Mouse (Mus musculus) stomach, postnatal 0 days (tissue): ENCODE data around the gene Tnrc18.

Experiments
- CTCF ChIP-seq: IDR thresholded peaks from 2 replicates; pipeline ENCODE4 v1.5.1; 2016; ENCODE audit warnings: antibody characterized with exemption, low read depth, mild to moderate bottlenecking, moderate library complexity
- EP300 ChIP-seq: optimal IDR thresholded peaks from 2 replicates; pipeline ENCODE3; 2016; ENCODE audit warnings: antibody characterized with exemption

DNA sequence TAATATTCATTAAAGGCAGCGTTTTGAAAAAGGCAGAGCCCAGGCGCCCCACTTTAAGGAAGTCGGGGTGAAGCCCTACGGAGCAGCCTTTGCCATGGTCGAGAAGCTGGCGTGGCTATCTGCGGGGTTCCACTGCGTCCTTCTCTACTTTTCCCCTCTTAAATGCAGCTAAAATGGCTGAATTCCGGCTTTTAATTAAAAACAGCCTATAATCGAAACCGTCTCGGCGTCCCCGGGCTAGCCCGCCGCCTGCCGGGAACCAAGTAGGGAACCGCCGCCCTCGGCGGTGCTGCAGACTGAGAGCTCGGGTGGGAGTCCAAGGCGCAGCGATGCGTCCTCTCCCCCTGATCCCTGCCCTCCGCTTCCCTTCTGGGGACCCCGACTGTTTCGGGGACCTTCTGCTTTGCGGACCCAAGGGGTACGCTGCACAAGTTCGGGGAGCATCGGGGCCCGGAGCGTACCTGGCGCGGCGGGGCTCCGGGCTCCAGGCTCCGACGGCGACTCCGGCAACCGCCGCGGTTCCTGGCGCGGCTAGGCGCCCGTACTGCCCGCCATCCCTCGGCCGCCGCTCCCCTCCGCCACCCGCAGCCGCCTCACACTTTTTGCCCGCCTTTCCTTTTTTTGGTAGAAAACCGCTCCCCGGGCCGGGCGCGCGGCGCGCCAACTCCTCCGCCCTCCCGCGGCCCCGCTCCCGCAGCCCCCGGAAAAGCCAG, 495 bp downstream of the Tnrc18 start:
- TF ChIP-seq CTCF, result peak; percentile 50
- no peak for TF ChIP-seq EP300
